Mouse (Mus musculus): ENCODE data around the gene Rnf123. TPM values are rescaled to one million over a fixed set of nuclear protein-coding genes. Genes with fewer than 3 reads are reported as not detected.

Gene Rnf123
- polyA plus RNA-seq, 1 experiment from 2014 or later, result 37.2 TPM

DNA sequence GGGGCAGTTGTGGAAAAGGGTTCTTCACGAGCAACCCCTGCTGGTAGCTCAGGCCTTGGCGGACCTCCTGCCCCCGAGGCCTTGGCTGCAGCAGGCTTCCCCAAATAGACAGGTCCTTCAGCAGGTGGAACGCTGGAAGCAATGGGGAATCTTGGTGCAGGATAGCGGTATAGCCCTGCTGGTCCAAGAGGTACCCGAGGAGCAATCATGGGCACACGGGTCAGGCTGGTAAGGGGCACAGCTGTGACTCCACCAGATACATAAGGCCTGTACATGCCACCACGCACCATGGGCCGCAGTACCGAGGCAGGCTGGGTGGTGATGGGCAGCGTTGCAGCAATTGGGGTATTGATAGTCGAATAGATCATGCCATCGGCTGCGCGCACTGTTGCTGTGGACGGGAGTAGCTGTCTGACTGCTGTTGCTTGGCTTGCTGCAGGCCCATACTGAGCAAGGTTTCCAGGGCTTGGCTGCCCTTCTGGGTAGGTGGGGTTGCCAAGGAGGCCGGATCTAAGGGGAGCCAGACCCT lies 28.5 kb upstream of the Rnf123 start:
- WGBS, result 71% methylated on average over 17 of the region's 17 CpGs
- peak overlapping the region; percentile 4 to 36; a peak in 3 of 4 replicates for H3K4me3 ChIP-seq (ENCODE audit: control insufficient read depth in 1 of 2, insufficient read depth in 1 of 2, low read depth in 1 of 2, low read length in 2 of 2)
- ATAC-seq (ENCODE audit: insufficient number of reproducible peaks, insufficient read depth, low FRiP score, low read depth), result no peak
- peak overlapping the region; percentile 62 for H3K9ac ChIP-seq (ENCODE audit: low read length)
- H3K36me3 ChIP-seq (ENCODE audit: control insufficient read depth, insufficient read depth, low read length), result no peaks in the 10 kb centered on the region
- peaks cover 11% of the 10 kb centered on the region for H3K27me3 ChIP-seq (ENCODE audit: control insufficient read depth, insufficient read depth, low read length)
- no peaks in the 10 kb centered on the region for H3K9me3 ChIP-seq (ENCODE audit: control insufficient read depth, low read length)
- peak overlapping the region; percentile 73 for H3K4me2 ChIP-seq (ENCODE audit: low read length)
- peaks cover 13% of the 10 kb centered on the region in 2 experiments; a peak in 3 of 4 replicates for H3K4me1 ChIP-seq (ENCODE audit: control insufficient read depth in 2 of 2, insufficient read depth in 2 of 2, low read length in 2 of 2)
- H3K27ac ChIP-seq (replicated peaks in 1 of 2; ENCODE audit: control insufficient read depth in 1 of 2, insufficient read depth in 1 of 2, low read depth in 2 of 2, low read length in 2 of 2), result no peak overlapping the region; a peak in 1 of 4 replicates

DNA sequence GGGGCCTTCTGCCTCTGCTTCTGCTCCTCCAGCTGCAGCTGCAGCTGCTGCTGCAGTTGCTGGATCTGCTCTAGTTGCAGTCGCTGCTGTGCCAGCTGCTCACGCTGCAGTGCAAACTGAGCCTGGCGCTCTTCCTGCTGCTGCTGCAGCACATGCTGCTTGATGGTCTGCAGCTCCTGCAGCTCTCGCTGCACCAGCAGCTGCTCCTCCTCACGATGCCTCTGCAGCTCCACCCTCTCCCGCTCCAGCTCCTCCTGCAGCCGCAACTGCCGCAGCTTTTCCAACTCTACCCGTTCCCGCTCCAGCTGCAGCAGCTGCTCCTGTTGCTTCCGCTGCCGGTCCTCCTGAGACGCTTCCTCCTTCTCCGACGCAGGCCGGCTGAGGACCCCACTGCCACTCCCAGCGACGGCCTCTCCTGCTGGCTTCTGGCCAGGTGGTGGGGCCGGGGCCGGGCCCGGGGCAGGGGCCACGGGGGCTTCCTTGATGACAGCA lies 28.0 kb upstream of the Rnf123 start:
- Histone ChIP-seq H3K36me3 (ENCODE audit: control insufficient read depth, insufficient read depth, low read length) (no peaks in the 10 kb centered on the region), H3K9me3 (ENCODE audit: control insufficient read depth, low read length) (no peaks in the 10 kb centered on the region), H3K27ac (replicated peaks in 1 of 2; ENCODE audit: control insufficient read depth in 1 of 2, insufficient read depth in 1 of 2, low read depth in 2 of 2, low read length in 2 of 2) (no peak overlapping the region; a peak in 1 of 4 replicates), H3K4me1 (ENCODE audit: control insufficient read depth in 2 of 2, insufficient read depth in 2 of 2, low read length in 2 of 2) (peaks cover 13% of the 10 kb centered on the region in 2 experiments; a peak in 3 of 4 replicates), H3K27me3 (ENCODE audit: control insufficient read depth, insufficient read depth, low read length) (peaks cover 11% of the 10 kb centered on the region), H3K4me3 (ENCODE audit: control insufficient read depth in 1 of 2, insufficient read depth in 1 of 2, low read depth in 1 of 2, low read length in 2 of 2) (peak overlapping the region; percentile 4 to 36), H3K4me2 (ENCODE audit: low read length) (peak overlapping the region; percentile 73), H3K9ac (ENCODE audit: low read length) (peak overlapping the region; percentile 62)
- WGBS, result 6% methylated on average over 22 of the region's 22 CpGs
- ATAC-seq (ENCODE audit: insufficient number of reproducible peaks, insufficient read depth, low FRiP score, low read depth), result no peak

DNA sequence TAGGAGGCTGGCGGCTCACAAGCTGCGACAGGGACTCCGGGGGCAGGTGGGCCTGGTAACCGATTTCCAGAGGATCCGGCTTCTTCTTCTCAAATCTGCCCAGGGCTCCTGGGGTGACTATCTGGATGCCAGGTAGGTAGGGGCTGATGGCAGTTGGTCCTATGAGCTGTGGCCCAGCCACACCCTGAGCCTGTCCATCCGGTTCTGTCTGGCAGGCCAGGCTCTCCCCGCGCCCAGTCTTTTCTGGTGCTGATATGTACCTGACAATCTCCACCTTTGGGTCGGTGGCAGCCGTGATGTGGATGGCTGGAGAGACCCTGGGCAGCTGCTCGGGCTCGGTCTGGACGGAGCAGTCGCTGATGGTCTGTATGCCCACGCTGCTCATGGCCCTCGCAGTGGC lies 27.0 kb upstream of the Rnf123 start:
- ATAC-seq (ENCODE audit: insufficient number of reproducible peaks, insufficient read depth, low FRiP score, low read depth), result no peak
- no peaks in the 10 kb centered on the region for H3K9me3 ChIP-seq (ENCODE audit: control insufficient read depth, low read length)

DNA sequence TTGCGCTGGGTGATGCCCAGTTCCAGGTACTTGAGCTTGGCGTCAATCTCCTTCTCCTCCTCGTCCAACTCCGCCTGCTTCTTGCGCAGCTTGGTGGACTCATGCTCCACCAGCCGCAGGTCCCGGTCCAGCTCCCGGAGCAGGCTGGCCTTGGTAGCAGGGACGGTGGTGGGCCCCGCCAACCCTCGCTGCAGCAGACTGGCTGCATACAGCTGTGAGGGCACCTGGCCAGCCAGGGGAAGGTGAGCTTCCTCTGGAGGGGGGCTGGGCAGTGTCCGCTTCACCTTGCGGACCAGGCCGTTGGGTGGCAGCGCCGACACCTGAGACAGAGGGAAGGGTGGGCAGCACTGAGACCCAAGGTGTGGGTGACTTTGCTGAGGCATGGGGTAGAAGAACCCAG lies 24.7 kb upstream of the Rnf123 start:
- H3K4me1 ChIP-seq (ENCODE audit: control insufficient read depth in 2 of 2, insufficient read depth in 2 of 2, low read length in 2 of 2), result peaks cover 19 to 20% of the 10 kb centered on the region in 2 experiments; a peak in 3 of 4 replicates
- H3K27ac ChIP-seq (replicated peaks in 1 of 2; ENCODE audit: control insufficient read depth in 1 of 2, insufficient read depth in 1 of 2, low read depth in 2 of 2, low read length in 2 of 2), result no peak overlapping the region
- no peak overlapping the region for H3K4me2 ChIP-seq (ENCODE audit: low read length)
- H3K9me3 ChIP-seq (ENCODE audit: control insufficient read depth, low read length), result no peaks in the 10 kb centered on the region
- no peaks in the 10 kb centered on the region for H3K36me3 ChIP-seq (ENCODE audit: control insufficient read depth, insufficient read depth, low read length)
- no peaks in the 10 kb centered on the region for H3K27me3 ChIP-seq (ENCODE audit: control insufficient read depth, insufficient read depth, low read length)
- no peak overlapping the region for H3K4me3 ChIP-seq (ENCODE audit: control insufficient read depth in 1 of 2, insufficient read depth in 1 of 2, low read depth in 1 of 2, low read length in 2 of 2)
- H3K9ac ChIP-seq (ENCODE audit: low read length), result no peak overlapping the region
- no peak for ATAC-seq (ENCODE audit: insufficient number of reproducible peaks, insufficient read depth, low FRiP score, low read depth)
- WGBS, result 92% methylated on average over 16 of the region's 16 CpGs

More for the DNA sequence above, 27.0 kb upstream of the Rnf123 start:
- Histone ChIP-seq H3K4me3 (ENCODE audit: control insufficient read depth in 1 of 2, insufficient read depth in 1 of 2, low read depth in 1 of 2, low read length in 2 of 2) (no peak overlapping the region), H3K27ac (replicated peaks in 1 of 2; ENCODE audit: control insufficient read depth in 1 of 2, insufficient read depth in 1 of 2, low read depth in 2 of 2, low read length in 2 of 2) (no peak overlapping the region), H3K4me2 (ENCODE audit: low read length) (peak overlapping the region; percentile 73), H3K9ac (ENCODE audit: low read length) (no peak overlapping the region; the same call in 1 of the 2 replicates), H3K36me3 (ENCODE audit: control insufficient read depth, insufficient read depth, low read length) (no peaks in the 10 kb centered on the region), H3K4me1 (ENCODE audit: control insufficient read depth in 2 of 2, insufficient read depth in 2 of 2, low read length in 2 of 2) (peaks cover 13% of the 10 kb centered on the region in 2 experiments; a peak in 3 of 4 replicates), H3K27me3 (ENCODE audit: control insufficient read depth, insufficient read depth, low read length) (peaks cover 6% of the 10 kb centered on the region)
- WGBS, result 72% methylated on average over 16 of the region's 16 CpGs

DNA sequence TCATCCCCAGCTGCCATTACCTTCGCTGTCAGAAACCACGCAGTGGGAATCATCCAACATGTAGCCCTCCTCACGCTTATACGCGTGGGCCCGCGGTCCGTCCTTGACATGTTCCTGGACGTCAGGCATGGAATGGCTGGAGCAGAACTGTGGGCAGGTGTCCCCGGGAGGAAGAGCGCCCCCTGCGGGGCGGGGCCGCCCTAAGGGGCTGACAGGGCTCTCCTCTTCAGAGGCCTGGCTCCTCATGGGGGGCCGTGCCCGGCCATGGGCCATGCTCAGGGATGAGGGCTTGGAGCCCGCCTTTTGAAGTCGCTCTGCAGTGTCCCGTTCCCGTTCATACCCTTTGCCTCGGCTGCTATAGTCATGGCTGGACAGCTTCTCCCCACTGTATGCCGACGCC lies 22.9 kb upstream of the Rnf123 start:
- ATAC-seq (ENCODE audit: insufficient number of reproducible peaks, insufficient read depth, low FRiP score, low read depth), result no peak
- H3K4me1 ChIP-seq (ENCODE audit: control insufficient read depth in 2 of 2, insufficient read depth in 2 of 2, low read length in 2 of 2), result peaks cover 16 to 19% of the 10 kb centered on the region in 2 experiments; a peak in 3 of 4 replicates
- H3K4me3 ChIP-seq (ENCODE audit: control insufficient read depth in 1 of 2, insufficient read depth in 1 of 2, low read depth in 1 of 2, low read length in 2 of 2), result no peak overlapping the region
- H3K27ac ChIP-seq (replicated peaks in 1 of 2; ENCODE audit: control insufficient read depth in 1 of 2, insufficient read depth in 1 of 2, low read depth in 2 of 2, low read length in 2 of 2), result no peak overlapping the region
- H3K4me2 ChIP-seq (ENCODE audit: low read length), result no peak overlapping the region
- 91% methylated on average over 23 of the region's 23 CpGs for whole genome bisulfite sequencing
- no peaks in the 10 kb centered on the region for H3K9me3 ChIP-seq (ENCODE audit: control insufficient read depth, low read length)
- no peaks in the 10 kb centered on the region for H3K27me3 ChIP-seq (ENCODE audit: control insufficient read depth, insufficient read depth, low read length)
- H3K9ac ChIP-seq (ENCODE audit: low read length), result no peak overlapping the region
- H3K36me3 ChIP-seq (ENCODE audit: control insufficient read depth, insufficient read depth, low read length), result no peaks in the 10 kb centered on the region

DNA sequence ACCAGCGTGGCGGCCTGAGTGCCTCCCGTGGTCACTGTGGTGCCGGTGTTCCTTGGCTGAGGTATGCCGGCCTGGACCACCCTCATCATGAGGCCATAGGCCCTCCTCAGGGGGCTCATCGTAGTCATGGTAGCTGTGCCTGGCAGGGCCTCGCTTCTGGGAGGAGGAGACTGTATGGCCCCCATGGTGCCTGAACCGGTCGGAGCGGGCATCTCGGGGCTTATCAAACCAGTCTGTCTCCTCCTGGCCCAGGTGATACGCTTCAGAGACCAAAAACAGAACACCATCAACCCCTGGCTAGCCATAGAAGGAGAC lies 22.4 kb upstream of the Rnf123 start:
- H3K4me2 ChIP-seq (ENCODE audit: low read length), result no peak overlapping the region
- no peaks in the 10 kb centered on the region for H3K9me3 ChIP-seq (ENCODE audit: control insufficient read depth, low read length)
- no peak overlapping the region for H3K4me3 ChIP-seq (ENCODE audit: control insufficient read depth in 1 of 2, insufficient read depth in 1 of 2, low read depth in 1 of 2, low read length in 2 of 2)
- H3K9ac ChIP-seq (ENCODE audit: low read length), result no peak overlapping the region
- peaks cover 11 to 16% of the 10 kb centered on the region in 2 experiments; a peak in 3 of 4 replicates for H3K4me1 ChIP-seq (ENCODE audit: control insufficient read depth in 2 of 2, insufficient read depth in 2 of 2, low read length in 2 of 2)
- H3K36me3 ChIP-seq (ENCODE audit: control insufficient read depth, insufficient read depth, low read length), result no peaks in the 10 kb centered on the region
- no peaks in the 10 kb centered on the region for H3K27me3 ChIP-seq (ENCODE audit: control insufficient read depth, insufficient read depth, low read length)
- 90% methylated on average over 12 of the region's 12 CpGs for WGBS
- no peak overlapping the region for H3K27ac ChIP-seq (replicated peaks in 1 of 2; ENCODE audit: control insufficient read depth in 1 of 2, insufficient read depth in 1 of 2, low read depth in 2 of 2, low read length in 2 of 2)
- ATAC-seq (ENCODE audit: insufficient number of reproducible peaks, insufficient read depth, low FRiP score, low read depth), result no peak

DNA sequence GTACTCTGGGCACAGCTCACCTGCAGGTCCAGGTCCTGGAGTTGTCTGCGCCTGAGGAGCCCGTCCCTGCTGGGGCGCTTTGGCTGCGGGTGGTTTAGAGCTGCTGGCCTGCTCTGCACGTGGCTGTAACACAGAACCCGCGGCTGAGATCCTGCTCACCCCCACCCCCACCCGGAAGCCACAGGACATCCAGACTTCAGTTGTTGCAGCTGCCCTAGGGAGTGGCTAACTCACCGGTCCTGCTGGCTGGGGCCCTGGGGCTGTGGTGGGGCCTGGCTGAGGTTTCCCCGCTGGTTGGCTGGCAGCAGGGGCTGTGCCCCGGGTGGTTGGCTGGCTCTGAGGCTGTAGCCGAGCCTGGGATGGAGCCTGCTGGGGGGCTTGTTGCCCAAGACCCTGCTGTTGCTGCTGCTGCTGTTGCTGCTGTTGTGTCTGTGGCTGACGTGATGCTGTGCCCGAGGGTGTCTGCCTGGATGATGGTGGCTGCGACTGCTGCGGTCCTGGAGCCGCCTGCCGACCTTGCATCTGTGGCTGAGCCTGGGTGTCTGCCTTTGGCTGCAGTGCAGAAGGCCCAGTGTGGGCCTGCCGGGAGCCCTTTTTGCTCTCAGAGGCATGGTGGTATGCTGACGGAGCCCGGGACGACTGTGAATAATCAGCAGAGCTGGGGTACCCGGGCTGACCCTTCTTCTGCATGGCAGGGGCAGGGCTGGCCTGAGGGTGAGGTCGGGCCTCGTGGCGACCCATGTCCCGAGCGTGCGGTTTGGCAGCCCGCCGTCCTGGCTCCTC lies 21.8 kb upstream of the Rnf123 start:
- WGBS, result 44% methylated on average over 31 of the region's 31 CpGs
- Histone ChIP-seq H3K9ac (ENCODE audit: low read length) (peak overlapping the region; percentile 10; the same call in 1 of the 2 replicates), H3K27ac (replicated peaks in 1 of 2; ENCODE audit: control insufficient read depth in 1 of 2, insufficient read depth in 1 of 2, low read depth in 2 of 2, low read length in 2 of 2) (no peak overlapping the region), H3K4me1 (ENCODE audit: control insufficient read depth in 2 of 2, insufficient read depth in 2 of 2, low read length in 2 of 2) (peaks cover 7 to 12% of the 10 kb centered on the region in 2 experiments; a peak in 3 of 4 replicates), H3K27me3 (ENCODE audit: control insufficient read depth, insufficient read depth, low read length) (no peaks in the 10 kb centered on the region), H3K9me3 (ENCODE audit: control insufficient read depth, low read length) (no peaks in the 10 kb centered on the region), H3K36me3 (ENCODE audit: control insufficient read depth, insufficient read depth, low read length) (no peaks in the 10 kb centered on the region), H3K4me3 (ENCODE audit: control insufficient read depth in 1 of 2, insufficient read depth in 1 of 2, low read depth in 1 of 2, low read length in 2 of 2) (no peak overlapping the region), H3K4me2 (ENCODE audit: low read length) (peak overlapping the region; percentile 34)
- no peak for ATAC-seq (ENCODE audit: insufficient number of reproducible peaks, insufficient read depth, low FRiP score, low read depth)

Measured in heart, embryonic 14.5 days (tissue).